In the genomic region with DNA sequence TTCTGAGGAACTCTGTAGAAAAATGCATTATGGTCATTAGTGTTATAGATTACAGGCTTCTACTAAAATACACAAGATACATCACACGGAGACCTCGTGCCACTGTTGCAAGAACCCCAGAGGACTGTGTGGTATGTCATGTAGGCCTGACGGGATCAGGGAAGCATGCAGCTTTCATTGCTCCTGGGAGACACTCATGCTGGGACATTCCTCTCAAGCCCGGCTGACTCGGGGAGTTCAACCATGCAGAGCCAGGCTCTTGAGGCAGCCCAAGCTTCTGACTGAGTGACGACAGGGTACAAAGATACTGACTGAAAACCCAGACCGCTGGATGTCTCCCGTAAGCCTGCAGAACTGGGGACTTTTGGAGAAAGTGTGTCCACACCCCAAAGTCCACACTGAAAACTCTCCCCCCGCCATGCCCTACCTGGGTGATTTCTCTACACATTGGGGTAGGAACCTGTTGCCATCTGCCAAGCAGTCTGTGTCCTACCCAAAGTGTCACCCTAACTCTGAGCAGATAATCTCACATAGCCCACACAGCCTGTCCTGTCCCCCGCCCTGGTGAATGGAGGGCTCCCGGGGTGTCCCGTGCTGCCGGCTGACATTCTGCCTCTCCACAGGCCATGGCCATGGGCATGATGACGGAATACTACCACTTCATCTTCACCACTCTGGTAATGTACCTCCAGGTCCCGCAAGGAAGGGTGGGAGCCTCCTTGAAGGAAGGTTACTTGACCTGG, we compare ENCODE assay signal across 18 mouse cellular contexts.
A peak's percentile ranks its signal among the peaks of the same experiment; 100 is the strongest.
DNase-seq lines count a peak whose midpoint lies in the region; ATAC-seq and TF ChIP-seq lines count a peak whose summit lies in the region.
"Had no signal": no experiment of that assay in that cellular context is flagged by ENCODE, and none has a peak within 500 bp of the region (broad histone marks: within the 10 kb centered on the region; RNA-seq: fewer than 3 reads in every experiment).

No protein-coding gene starts in this region.

- TF ChIP-seq CTCF in lung, embryonic 14.5 days (IDR thresholded peaks at IDR 0.05; ENCODE audit: low read depth), result no peak
- no peak for TF ChIP-seq CTCF in lung, adult 2 months (IDR thresholded peaks at IDR 0.05; ENCODE audit: insufficient read depth, low read length)

- no peaks in the 10 kb centered on the region for H3K36me3 ChIP-seq in heart, embryonic 10.5 days
- no peaks in the 10 kb centered on the region for H3K36me3 ChIP-seq in lung, embryonic 14.5 days (ENCODE audit: insufficient read depth)
- no peaks in the 10 kb centered on the region for H3K36me3 ChIP-seq in heart, embryonic 16.5 days (ENCODE audit: control insufficient read depth, insufficient read depth)
- H3K36me3 ChIP-seq: embryonic facial prominence, embryonic 12.5 days; hindbrain, embryonic 15.5 days; limb, embryonic 10.5 days had no signal

- H3K4me3 ChIP-seq in heart, embryonic 10.5 days, result no peak overlapping the region
- H3K4me3 ChIP-seq in lung, embryonic 14.5 days (ENCODE audit: low read depth, low read length), result no peak overlapping the region
- no peak overlapping the region for H3K4me3 ChIP-seq in lung, adult 2 months (replicated peaks; ENCODE audit: extremely low read depth, low read depth, low read length)
- H3K4me3 ChIP-seq in heart, embryonic 16.5 days (ENCODE audit: low read length), result no peak overlapping the region
- H3K4me3 ChIP-seq: embryonic facial prominence, embryonic 12.5 days; hindbrain, embryonic 15.5 days; limb, embryonic 10.5 days had no signal

- no peak overlapping the region for H3K4me2 ChIP-seq in lung, embryonic 14.5 days
- peak overlapping the region; percentile 32; the same call in 1 of the 2 replicates for H3K4me2 ChIP-seq in heart, embryonic 16.5 days (ENCODE audit: low read depth, low read length)
- H3K4me2 ChIP-seq: embryonic facial prominence, embryonic 12.5 days; hindbrain, embryonic 15.5 days; midbrain, embryonic 11.5 days had no signal

- H3K4me1 ChIP-seq in heart, embryonic 10.5 days, result peaks cover 75% of the 10 kb centered on the region
- no peaks in the 10 kb centered on the region for H3K4me1 ChIP-seq in lung, embryonic 14.5 days (ENCODE audit: insufficient read depth)
- no peaks in the 10 kb centered on the region for H3K4me1 ChIP-seq in lung, adult 2 months (ENCODE audit: control insufficient read depth, insufficient read depth, low read length)
- H3K4me1 ChIP-seq in heart, embryonic 16.5 days (ENCODE audit: control insufficient read depth, insufficient read depth, low read length), result peaks cover 38% of the 10 kb centered on the region

- ATAC-seq in lung, embryonic 14.5 days (ENCODE audit: insufficient read depth), result peak; percentile 41; the same call in 1 of the 2 replicates
- peak; percentile 91 for ATAC-seq in heart, embryonic 16.5 days (replicated peaks; ENCODE audit: extremely low read depth, insufficient read depth, low FRiP score)
- ATAC-seq: CD4-positive, CD25-positive, alpha-beta regulatory T cell, adult 4 months; forebrain, postnatal 0 days had no signal

- DNase-seq in heart, embryonic 10.5 days (ENCODE audit: low spot score), result peak; percentile 93
- DNase-seq in heart, adult 8-10 months (ENCODE audit: low spot score), result no peak
- no peak for DNase-seq in lung, embryonic 14.5 days
- no peak for DNase-seq in lung, adult 2 months
- peak; percentile 25 to 58 for DNase-seq in kidney, postnatal 4 days
- no peak for DNase-seq in c-Kit-positive CD71-positive TER-119-positive erythroid progenitor cells, embryonic 14.5 days (ENCODE audit: low spot score)
- DNase-seq in right cerebral cortex, postnatal 36 days (ENCODE audit: low spot score in 2 of 2), result no peak
- DNase-seq: cerebellum, adult 11-12 months; cerebellum, postnatal 14 days; forebrain, postnatal 0 days; lung, postnatal 10 days had no signal

- 44% methylated on average over 15 of the region's 15 CpGs for WGBS in heart, embryonic 10.5 days
- WGBS in lung, embryonic 14.5 days, result 70% methylated on average over 15 of the region's 15 CpGs
- WGBS in lung, adult 2 months, result 75% methylated on average over 15 of the region's 15 CpGs
- WGBS in heart, embryonic 16.5 days, result 36% methylated on average over 15 of the region's 15 CpGs

- no peak for TF ChIP-seq POLR2A in lung, adult 2 months (IDR thresholded peaks at IDR 0.05; ENCODE audit: borderline replicate concordance, extremely low read depth, low read depth, low read length)

- no peak overlapping the region for H3K9ac ChIP-seq in lung, embryonic 14.5 days
- peak overlapping the region; percentile 57; the same call in 1 of the 2 replicates for H3K9ac ChIP-seq in heart, embryonic 16.5 days (ENCODE audit: low read length)
- H3K9ac ChIP-seq: embryonic facial prominence, embryonic 12.5 days; forebrain, postnatal 0 days; hindbrain, embryonic 15.5 days had no signal

- H3K27me3 ChIP-seq in heart, embryonic 10.5 days (ENCODE audit: insufficient read depth, poor library complexity, severe bottlenecking), result no peaks in the 10 kb centered on the region
- no peaks in the 10 kb centered on the region for H3K27me3 ChIP-seq in lung, embryonic 14.5 days (ENCODE audit: insufficient read depth, low read length)
- no peaks in the 10 kb centered on the region for H3K27me3 ChIP-seq in heart, embryonic 16.5 days (ENCODE audit: control insufficient read depth, insufficient read depth, low read length)
- H3K27me3 ChIP-seq: embryonic facial prominence, embryonic 12.5 days had no signal

- H3K27ac ChIP-seq in heart, embryonic 10.5 days, result peak overlapping the region; percentile 88
- no peak overlapping the region for H3K27ac ChIP-seq in lung, embryonic 14.5 days (ENCODE audit: low read depth)
- peak overlapping the region; percentile 90 for H3K27ac ChIP-seq in heart, embryonic 16.5 days (ENCODE audit: low read length)
- H3K27ac ChIP-seq: embryonic facial prominence, embryonic 12.5 days; hindbrain, embryonic 15.5 days; limb, embryonic 10.5 days; stomach, postnatal 0 days had no signal

- no peaks in the 10 kb centered on the region for H3K9me3 ChIP-seq in heart, embryonic 10.5 days
- H3K9me3 ChIP-seq in lung, embryonic 14.5 days (ENCODE audit: low read depth, low read length), result no peaks in the 10 kb centered on the region
- no peaks in the 10 kb centered on the region for H3K9me3 ChIP-seq in heart, embryonic 16.5 days (replicated peaks; ENCODE audit: control insufficient read depth, low read length)
- H3K9me3 ChIP-seq: embryonic facial prominence, embryonic 12.5 days; hindbrain, embryonic 15.5 days; limb, embryonic 10.5 days had no signal

Comparison
In these comparisons a context has a peak if more than half of its experiments do, and no peak if none do; other contexts are left out.
1. DNase-seq: peak in heart, embryonic 10.5 days (single experiment) and kidney, postnatal 4 days (2 of 2); none in heart, adult 8-10 months (single experiment), lung, embryonic 14.5 days (single experiment), lung, adult 2 months (single experiment), c-Kit-positive CD71-positive TER-119-positive erythroid progenitor cells, embryonic 14.5 days (single experiment) and right cerebral cortex, postnatal 36 days (0 of 2).